Mouse (Mus musculus): ENCODE data around the gene Hspb6. TPM values are rescaled to one million over a fixed set of nuclear protein-coding genes. Genes with fewer than 3 reads are reported as not detected.

Gene Hspb6
- total RNA-seq, 2 experiments from 2014 or later: 25.5 to 68.9 TPM

DNA sequence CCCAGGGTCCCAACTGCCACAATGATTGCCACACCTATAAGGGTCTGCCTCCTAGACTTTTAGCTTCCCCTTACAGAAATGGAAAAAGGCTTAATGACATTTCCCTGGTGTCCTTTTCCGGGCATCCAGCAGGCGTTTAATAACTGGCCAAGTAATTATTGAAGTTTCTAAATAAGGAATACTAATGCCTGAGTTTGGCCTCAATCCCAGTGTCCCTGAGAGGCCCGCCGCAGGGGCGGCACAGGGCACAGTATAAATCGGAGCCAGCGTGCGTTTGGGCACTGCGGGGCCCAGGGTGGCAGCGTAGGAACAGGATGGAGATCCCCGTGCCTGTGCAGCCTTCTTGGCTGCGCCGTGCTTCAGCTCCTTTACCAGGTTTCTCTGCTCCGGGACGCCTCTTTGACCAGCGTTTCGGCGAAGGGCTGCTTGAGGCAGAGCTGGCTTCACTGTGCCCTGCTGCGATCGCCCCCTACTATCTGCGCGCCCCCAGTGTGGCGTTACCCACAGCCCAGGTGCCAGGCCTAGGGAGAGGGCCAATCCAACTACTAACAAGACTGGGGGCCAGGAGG lies 1.1 kb downstream of the Hspb6 start:
- DNase-seq: peak; percentile 84

DNA sequence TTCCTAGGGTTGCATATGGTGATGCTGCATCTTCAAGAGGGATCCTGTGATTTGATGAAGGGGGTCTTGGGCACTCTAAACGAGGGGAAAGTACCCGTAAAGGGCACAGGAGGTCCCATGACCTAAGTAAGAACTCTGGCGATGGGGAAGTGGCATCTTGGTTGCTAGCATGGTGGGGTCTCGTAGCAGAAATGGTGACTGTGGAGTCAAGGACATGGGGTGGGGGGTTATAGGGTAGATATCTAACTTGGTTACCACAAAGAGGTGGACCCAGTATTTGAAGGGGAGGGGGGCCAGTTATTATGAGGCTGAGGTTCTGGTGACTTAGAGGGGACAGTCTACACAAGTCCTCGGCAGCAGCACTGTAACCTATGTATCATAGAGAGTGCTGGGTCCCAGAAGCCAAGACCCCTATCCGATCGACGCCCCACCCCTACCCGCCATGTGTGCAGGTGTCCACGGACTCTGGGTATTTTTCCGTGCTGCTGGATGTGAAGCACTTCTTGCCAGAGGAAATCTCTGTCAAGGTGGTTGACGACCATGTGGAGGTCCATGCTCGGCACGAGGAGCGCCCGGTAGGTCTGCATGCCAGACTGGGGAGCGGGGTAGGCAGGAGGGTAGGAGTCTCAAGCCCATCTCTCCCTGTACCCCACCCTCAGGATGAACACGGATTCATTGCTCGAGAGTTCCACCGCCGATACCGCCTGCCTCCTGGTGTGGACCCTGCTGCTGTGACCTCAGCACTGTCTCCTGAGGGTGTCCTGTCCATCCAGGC lies 2.0 kb downstream of the Hspb6 start:
- DNase-seq: no peak

DNA sequence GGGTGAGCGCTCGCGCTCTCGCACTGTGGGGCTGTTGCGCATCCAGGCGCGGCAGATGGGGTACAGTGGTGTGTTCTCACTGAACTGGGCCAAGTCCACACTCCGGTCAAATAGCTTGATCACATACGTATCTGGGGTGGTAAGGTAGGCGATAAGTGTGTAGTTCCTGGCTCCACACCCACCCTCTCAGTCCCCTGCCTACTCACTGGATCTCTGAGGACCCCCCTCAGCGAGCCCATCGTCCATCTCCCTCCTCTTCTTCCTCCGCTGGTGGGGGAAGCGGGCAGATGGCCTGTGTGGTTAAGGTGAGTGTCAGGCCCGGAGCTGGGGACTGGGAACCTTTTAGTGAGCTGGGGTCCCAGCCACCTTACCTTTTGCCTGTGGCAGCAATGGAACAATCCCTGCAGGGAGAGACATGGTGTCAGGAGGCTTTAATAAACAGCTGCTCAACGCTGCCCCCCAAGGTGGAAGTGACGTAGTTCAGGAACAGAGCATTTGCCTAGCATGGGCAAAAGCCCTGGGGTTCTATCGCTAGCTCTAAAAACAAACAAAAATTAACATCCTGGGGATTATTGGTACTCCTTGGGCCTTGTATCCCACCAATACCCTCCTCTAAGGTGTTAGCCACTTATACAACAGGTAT lies 5.0 kb downstream of the Hspb6 start:
- DNase-seq: no peak

DNA sequence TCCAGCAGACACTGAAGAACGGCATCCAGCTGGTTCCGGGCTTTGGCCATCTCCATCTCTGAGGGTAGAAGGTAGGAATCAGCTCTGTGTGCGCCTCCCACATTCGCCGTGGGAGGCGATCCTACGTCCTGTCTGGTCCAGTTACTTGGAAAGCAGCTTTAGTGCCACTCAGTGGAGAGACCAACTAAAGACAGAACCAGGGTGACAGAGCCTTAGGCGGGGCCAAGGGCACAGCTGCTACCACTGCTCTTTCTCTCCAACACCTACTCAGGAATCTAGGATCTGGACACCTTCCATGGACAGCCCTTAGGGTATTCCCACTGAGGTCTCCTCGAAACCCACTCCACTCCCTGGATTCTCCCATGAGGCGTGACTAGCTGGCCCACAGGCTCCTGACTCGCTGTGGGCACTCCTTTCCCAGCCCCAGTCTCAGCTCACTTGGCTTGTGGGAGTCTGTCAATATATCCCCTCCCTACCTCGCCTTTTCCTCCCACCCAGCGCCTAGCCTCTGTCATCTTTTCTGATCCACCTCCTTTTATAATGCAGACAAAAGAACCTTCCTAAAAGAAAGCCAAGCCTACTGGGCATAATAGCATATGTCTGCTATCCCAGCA lies 6.0 kb downstream of the Hspb6 start:
- no peak for DNase-seq

DNA sequence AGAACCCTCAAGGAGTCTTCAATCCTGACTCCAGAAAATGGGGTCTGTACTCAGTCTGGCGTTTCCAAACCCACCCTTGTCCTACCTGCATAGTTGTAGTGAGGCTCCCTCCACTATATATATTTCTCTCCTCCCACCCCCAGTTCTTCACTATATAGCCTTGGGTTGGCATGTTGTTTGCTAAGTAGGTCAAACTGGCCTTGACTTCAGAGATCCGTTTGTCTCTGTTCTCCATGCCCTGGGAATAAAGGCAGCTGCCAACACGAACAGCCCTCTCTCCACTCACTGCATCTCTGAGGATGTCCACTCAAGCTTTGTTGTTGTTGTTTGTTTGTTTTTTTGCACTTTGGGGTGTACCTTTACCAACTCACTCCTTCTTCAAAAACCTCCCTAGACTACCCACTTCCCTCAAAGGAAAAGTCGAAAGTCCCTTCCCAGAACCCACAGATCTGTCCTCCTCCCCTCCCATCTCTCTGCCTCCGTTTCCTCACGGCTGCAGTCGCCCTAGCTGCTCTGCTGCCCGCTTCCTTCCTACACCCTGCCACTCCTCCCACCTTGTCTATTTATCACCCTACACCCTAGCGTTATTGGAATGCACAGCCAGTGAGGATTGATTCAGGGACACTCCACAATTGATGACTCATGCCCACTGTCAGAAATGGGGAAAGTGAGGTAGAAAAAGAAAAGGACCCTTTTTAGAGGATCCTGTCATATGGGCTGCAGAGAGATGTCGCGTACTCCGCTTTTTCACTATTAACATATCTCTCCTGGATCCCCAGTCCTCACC lies 6.9 kb downstream of the Hspb6 start:
- DNase-seq: no peak

DNA sequence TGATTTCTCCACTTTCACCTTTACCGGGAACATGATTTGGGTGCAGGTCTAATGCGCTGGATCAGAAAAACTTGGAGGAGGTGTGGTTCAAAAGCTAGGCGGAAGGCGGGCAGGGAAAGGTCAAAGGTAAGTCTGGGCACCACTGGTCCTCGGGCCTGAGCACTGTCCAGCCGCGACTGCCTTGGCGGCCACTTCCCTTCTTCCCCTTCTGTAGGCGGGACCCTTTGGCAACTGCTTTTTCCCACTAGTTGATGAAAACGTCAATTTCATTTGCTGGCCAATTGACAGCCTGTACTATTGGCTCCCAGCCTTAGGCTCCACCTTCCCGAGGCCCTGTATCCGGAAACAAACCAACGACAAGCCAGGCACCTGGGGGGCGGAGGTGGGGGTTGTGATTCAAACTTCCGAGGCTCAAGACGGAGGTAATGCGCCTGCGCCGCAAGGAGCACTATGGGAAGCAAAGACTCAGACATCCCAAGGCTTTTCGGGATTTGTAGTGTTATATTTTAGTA lies 7.5 kb downstream of the Hspb6 start, which contains the start of gene Lin37:
Gene Lin37, minus strand, starts transcription at position 396 of the 512 bp plus-strand sequence.
- DNase-seq: peak; percentile 96

DNA sequence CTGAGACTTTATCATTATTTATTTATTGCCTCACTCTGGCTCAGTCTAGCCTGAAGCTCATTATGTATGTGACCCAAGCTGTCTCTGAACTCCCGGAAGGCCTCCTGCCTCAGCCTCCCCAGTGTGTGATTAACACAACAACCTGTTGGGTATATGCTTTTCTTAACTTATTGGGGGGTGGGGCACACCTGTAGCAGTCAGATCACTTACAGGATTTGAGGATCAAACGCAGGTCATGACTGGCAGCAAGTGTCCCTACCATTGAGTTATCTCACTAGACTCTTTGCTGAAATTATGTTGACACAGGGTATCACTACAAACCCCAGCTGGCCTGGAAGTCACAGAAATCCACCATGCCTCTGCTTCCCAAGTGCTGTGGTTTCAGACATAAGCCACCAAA lies 8.3 kb downstream of the Hspb6 start:
- DNase-seq: no peak

DNA sequence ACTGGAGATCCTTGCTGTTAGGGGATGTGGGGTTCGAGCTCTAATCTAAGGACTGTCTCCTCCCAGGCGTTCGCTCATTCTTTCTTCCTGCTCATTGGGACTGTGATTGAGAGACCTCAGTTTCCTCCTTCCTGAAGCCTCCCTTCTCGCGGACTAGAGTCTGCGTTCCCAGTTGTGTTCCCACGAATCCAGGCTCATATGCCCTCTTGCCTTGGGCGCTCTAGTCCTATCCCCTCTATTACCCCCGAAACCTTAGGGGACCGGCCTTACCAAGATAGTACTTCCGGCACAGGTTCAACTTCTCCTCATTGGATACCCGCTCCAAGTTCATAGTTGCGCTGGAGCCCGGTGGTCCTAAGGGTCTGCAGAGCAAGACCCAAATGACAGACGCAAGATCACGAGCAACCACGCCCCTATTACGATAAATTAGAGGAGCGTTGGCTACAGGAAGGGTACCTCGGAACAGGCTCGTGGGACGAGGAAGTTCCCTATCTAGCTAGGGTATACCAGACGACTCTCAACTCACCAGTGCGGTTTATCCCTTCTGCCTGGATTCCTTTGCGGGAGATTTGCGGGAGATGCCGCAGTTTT lies 10.6 kb downstream of the Hspb6 start:
- no peak for DNase-seq

DNA sequence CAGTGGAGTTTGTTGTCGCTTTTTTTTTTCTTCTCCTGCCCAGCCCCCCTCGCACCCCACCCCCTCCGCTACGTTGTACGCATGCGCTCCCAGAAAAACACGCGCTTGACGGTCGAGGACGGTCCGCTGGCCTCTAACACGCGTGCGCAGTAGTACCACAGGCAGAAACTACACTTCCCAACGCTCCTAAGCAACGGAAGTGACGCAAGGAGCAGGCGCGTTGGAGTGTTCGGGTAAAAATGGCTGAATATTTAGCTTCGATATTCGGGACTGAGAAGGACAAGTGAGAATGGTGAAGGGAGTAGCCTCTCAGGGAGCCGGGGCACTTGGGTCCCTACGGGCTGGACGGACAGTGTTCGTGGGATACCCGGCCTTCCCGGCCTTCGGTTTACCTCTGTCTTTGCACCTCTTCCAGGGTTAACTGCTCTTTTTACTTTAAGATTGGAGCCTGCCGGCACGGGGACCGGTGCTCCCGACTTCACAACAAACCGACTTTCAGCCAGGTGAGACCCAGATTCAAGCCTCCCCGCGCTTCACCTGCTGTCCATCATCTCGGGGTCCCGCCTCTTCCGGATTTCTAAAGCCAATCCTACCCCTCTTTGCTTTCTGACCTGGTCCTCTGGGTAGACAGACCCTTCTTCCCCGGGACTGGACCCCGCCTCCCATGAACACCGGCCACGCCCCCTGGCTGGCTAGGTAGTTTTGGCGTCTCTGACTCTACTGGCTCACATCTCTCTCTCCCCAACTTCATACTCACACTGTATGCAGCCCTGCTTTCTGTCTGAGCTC lies 11.3 kb downstream of the Hspb6 start, which contains the start of the genes U2af1l4, Gm49396 and Psenen:
Gene U2af1l4, plus strand, starts transcription at position 185 of the 789 bp plus-strand sequence.
Gene Gm49396, plus strand, starts transcription at position 228 of the 789 bp plus-strand sequence.
Gene Psenen, minus strand, starts transcription at position 511 of the 789 bp plus-strand sequence.
- DNase-seq: peak; percentile 96

DNA sequence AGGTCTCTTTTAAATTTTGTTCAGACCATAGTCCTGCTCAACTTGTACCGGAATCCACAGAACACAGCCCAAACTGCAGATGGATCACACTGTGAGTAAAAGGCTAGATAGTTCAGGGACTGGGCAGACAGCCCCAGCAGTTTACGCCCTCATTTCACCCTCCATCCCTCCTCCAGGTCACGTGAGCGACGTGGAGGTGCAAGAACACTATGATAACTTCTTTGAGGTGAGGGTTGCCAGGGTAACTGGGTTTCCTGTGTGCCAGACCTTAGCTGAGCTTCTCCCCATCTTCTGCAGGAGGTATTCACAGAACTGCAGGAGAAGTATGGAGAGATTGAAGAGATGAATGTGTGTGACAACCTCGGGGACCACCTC lies 11.9 kb downstream of the Hspb6 start:
- DNase-seq: no peak

DNA sequence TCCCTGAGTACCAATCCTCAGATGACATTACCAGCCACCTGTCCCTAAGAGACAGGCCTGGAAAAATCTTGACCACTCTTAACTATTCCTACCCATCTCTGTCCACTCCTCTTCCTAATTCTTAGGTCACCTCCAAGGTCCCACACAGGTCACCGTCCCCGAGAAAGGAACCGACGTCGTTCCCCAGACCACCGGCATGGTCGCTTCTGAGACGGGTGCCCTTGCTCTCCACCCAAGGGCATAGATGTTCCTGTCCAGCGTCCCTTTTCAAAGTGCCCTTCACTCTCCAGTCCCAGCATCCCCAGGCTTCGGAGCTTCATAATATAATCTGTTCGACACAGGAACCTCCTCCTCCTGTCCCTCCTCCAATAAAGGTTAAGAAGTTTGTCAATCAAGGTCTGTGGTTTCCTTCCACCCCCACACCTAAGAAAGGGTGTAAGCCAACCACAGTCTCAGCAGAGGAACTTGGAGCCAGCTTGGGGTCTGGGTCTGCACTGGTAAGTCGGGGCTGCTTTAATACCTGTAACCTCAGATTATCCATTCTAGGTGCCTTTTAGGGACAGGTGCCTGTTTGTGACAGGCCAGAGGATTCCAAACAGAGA lies 13.1 kb downstream of the Hspb6 start, which contains the start of gene Igflr1:
Gene Igflr1, plus strand, starts transcription at position 458 of the 602 bp plus-strand sequence.
- DNase-seq: no peak

DNA sequence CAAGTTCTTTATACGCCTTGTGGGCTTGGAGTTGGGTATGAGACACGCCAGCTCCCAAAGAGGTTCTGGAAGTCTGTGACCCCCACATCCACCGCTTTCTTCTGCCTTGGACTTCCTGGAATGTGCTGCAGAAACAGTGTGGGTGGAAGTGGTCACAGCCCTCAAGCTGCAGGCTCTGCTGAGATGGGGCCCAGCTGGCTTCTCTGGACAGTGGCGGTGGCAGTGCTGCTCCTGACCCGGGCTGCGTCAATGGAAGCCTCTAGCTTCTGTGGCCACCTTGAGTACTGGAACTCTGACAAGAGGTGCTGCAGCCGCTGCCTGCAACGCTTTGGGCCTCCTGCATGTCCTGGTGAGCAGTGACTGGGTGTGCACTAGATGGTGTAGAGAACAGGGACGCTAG lies 14.1 kb downstream of the Hspb6 start:
- DNase-seq: no peak

DNA sequence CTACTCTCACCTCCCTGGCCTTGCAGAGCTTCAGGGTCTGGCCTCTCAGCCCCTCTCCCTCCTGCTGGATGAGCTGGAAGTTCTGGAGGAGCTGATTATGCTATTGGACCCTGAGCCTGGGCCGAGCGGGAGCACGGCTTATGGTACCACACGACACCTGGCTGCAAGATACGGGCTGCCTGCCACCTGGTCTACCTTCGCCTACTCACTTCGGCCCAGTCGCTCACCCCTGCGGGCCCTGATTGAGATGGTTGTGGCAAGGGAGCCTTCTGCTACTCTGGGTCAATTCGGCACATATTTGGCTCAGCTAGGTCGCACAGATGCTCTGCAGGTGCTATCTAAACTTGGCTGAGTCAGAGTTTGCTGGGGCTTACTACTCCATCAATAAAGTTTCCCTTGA lies 15.6 kb downstream of the Hspb6 start:
- DNase-seq: no peak

DNA sequence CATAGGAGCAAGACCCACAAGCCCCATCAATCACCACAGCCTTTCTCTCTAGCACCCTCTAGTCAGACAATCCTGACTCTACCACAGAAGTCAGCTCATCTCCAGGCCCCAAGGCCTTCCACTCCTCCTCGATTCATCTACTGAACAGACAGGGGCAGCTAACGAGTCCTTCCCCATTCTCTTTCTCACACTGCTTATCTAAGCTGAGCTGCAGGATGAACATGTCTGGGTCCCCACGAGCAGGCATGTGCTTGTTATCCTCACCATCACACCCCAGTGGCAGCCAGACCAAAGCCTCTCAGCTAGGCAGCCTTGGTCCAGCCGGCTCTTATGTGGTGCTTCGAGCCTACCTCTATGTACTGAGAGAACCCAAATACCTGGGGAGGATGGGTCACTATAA lies 20.4 kb downstream of the Hspb6 start:
- DNase-seq: no peak

DNA sequence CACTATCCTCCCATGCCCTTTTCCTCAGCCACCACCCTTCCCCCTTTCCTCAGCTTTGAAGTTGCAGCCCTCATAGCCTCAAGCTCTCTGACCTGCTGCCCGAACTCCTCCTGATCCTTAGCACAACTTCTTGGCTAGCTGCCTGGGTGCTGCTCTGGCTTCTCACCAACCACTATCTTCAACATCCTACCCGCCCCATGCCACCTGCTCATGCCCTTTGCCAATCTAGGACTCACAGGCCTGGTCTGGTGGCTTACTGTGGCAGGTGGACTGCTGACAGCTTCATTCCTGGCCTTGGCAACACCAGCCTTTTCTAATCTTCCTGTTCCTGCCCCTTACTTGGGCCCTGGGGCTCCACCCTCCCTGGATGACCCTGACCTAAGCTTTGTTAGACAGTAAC lies 21.0 kb downstream of the Hspb6 start:
- peak; percentile 73 for DNase-seq

DNA sequence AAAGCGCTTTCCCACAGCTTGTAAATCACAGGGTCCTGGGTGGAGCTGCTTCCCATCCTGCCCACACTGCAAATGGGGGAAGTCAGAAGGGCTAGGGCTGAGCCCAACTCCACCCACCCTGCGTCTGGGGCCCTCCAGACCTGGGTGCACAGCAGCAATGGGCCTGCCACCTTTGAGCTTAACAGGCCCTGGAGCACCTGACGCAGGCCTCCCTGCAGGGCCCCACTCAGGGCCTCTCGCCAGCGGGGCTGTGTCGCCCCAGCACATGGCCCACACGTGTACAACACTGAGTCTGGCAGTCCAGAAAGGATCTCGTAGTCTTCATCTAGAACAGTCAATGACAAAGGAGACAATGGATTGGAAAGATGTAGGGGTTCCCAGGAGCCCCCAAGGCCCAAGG lies 28.0 kb downstream of the Hspb6 start:
- DNase-seq: no peak

DNA sequence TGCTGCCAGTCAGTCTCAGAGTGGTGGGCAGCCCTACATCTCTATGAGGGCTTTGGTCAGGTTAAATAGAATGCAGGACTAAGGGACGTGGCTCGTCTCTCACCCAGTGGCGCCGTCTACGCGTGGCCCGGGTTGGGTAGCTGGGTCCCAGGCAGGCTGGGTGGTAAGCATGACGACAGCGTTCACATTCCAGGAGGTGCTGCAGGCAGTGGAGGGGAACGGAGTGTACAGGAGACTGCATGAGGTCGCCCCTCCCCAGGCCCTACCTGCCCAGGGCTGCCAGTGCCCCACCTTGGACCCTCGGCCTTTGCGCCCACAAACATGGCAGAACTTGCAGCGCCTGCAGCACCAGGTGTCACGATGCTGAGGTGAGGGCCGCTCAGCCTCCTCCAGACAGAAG lies 29.6 kb downstream of the Hspb6 start:
- no peak for DNase-seq

DNA sequence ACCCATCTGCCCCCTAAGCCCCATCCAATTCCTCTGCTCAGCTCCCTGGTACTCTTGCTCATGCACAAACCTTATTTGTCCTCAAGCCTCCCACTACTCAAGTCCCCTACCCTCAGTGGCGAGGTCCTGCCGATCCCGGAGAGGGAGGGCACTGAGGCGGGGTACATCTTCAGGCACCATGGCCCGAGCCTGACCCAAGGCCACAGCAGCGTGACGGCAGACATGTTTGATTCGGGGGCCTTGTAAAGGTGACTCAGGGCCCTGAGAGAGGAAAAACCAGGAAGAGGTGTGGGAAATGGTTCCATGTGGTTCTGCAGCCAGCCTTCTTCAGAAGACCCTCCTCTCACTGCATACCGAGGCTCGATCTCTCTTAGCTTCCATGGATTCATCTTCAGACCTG lies 32.4 kb downstream of the Hspb6 start:
- peak; percentile 44 for DNase-seq

DNA sequence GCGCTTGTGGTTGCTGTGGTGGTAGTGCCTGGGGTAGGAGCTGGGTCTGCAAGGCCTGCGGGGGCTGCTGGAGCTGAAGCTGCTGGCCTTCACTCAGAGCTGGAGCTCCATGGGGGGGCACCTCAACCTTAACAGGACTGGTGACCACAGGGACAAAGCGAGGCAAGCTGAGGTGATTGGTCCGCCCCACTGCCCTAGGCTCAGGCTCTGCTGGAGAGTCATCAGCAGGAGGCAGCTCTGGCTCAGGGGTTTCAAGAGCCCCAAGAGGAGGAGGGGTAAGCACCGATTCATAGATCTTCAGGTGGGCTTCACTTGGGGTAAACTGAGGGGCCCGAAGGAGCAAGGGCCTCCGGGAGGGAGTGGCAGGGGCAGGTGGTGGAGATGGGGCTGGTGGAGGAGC lies 33.2 kb downstream of the Hspb6 start:
- DNase-seq: no peak

DNA sequence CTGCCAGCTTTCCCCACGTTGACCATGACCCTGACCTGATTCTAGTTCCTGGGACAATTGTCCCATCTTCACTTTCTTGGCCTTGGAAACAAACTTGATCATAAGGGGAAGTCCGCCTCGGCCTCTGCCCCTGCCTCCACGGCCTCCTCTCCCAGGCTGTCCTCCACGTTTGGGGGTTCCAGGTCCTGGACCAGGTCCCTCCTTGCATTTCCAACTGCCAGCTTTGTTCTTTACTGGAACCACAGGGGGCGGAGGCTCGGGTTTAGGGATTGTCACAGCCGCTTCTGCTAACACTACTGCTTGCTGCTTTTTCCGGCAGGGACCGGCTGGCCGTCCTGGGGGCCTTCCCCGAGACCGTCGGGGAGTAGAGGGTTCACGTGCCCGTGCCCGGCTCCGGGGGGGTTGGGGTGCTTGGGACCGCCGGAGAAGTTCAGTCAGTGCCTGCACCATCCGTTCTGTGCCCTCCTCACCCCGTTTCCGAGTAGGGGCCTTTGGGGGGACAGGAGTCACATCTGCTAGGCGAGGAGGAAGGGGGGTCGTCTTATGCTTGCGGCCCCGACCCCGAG lies 34.6 kb downstream of the Hspb6 start:
- DNase-seq: no peak

All from adrenal gland, postnatal 10 days (tissue).